Mouse (Mus musculus) gastrocnemius, adult 8-10 months (tissue): ENCODE data around the gene Acot7. TPM values are rescaled to one million over a fixed set of nuclear protein-coding genes. Genes with fewer than 3 reads are reported as not detected.
"Not testable (repeated sequence)": the region's sequence is repeated elsewhere in the genome, so short reads cannot be mapped to it uniquely, and the experiment has no call there.

Source experiments
- DNase-seq, 2 experiments: peaks; one replicate each; pipeline ENCODE4 v3.0.0; 2022; ENCODE audit warnings: low spot score in 2 of 2
- total RNA-seq, 4 experiments: library from RNA; stranded (reverse); gene quantifications; 2 replicates each; pipeline ENCODE4 v1.2.4; 2022

Acot7 gene
- total RNA-seq, 4 experiments from 2014 or later, result 13.8 to 15.9 (median 15.1) TPM

- no peak for DNase-seq
These were observed 25.0 kb downstream of the Acot7 start for GRCm38 (mm10) chr4:152202905-152203304.

DNA sequence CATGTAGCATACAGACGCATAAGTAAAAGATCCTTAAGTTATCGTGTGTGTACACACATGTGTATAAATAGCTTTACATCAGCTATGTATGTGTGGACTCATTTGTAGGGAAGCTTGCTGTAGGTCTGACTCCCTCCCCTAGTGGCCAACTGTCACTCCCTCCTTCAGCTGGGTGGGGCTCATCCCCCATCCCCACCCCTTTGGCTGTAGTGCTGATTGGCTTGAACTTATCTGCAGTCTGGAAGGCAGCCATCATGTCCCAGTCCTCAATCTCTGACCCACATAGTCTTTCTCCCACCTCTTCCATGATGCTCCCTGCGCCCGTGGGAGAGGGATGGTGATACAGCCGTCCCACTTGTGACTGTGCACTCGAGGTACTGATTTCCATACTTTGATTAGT, 26.7 kb downstream of the Acot7 start:
- no peak for DNase-seq

DNA sequence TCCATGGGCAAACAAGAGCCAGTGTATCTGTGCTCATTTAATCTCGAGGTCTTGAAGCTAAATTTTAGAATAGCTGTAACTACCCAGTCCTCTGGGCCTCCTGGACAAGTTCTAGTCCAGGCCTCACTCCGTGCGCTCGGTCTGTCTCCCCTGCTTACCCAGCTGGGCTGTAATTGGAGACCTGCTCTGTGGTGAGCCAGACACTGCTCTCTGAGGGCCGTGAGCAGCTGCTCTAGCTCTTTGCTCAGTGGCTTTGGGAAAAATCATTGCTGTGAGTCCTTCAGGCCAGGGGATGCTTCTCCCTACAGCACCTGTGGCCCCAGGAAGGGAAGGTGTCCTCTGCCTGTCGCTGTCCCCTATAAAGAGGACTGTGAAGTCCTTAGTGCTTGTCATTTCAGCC, 28.3 kb downstream of the Acot7 start:
- no peak for DNase-seq

DNA sequence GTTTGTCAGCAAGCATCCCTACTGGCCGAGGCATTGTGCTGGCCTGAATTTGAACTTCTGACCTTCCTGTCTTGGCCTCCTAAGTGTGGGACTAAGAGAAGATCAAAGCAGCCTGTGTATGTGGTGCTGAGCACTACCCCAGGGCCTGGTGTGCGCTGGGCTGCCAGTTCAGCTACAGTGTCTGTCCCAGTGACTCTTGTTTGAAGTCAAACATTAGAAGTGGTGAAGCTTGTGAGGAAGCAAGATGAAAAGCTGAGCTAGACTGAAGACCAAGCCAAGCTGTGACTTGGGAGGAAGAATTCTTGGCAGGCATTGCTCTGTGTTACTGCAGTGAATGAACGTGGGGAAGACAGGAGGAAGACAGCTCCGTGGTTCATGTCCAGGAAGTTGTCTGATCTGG, 31.7 kb downstream of the Acot7 start:
- DNase-seq, result no peak

DNA sequence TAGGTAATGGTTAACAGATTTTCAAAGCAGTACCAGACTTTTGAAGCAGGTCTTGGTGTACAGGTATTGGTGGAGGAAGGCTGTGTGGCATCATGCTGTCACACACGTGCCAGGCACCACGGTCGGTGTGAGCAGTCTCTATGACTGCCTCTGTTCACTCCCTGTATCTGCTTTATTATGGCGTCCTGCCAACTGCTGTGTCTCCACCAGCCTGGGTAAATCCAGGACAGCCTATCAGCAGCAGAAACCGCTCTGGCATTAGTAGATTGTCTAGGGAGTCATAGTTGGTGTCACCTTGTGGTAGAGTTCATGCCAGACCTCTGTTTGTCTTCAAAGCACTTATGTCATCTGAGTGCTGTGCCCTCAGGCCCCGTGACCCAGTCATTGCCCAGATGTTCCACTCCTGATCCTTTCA, 34.2 kb downstream of the Acot7 start:
- no peak for DNase-seq

DNA sequence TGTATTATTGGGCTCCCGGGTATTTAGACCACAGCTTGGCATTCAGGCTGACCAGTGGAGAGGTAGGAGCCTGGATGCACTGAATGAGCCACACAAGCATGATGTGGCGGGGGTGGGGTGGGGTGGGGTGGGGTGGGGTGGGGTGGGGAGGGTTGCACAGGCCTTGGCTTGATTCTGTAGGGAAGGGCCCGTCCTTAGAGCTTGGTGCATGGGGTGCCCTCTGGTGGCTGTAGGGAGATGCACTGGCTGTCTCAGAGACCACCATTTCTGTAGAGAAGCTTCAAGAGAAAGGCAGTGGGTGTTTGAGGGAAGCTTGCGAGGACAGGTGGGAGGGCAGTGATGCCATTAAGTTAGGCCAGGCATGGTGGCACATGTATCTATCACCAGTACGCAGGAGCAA, 34.6 kb downstream of the Acot7 start:
- peak; percentile 23 to 54 for DNase-seq

GRCm38 (mm10) chr4:152212974-152213373, 35.0 kb downstream of the Acot7 start:
- no peak for DNase-seq

- peak; percentile 77 to 79 for DNase-seq
These were observed 36.0 kb downstream of the Acot7 start for GRCm38 (mm10) chr4:152213760-152214480.

DNA sequence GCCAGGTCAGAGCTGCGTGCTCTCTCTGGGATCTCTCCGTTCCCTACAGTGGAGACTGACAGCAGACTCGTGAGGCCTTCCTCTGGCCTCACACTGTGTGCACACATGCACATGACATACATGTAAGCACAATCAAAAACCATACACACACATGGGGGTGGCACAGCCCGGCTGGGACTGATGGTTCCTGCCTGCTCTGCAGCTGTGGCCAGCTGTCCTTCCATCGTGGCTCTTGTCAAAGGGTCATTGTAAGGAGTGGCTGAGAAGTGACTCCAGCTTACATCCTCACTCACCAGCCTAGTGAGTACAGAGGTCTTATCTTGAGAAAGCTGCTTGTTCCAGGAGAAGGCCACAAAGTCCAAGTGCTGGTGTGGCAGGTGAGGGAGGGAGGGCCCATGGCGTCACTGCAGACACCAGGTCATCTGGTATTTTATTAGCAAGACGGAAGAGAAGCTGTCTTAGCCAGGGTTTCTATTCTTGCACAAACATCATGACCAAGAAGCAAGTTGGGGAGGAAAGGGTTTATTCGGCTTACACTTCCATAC, 37.0 kb downstream of the Acot7 start:
- no peak for DNase-seq

DNA sequence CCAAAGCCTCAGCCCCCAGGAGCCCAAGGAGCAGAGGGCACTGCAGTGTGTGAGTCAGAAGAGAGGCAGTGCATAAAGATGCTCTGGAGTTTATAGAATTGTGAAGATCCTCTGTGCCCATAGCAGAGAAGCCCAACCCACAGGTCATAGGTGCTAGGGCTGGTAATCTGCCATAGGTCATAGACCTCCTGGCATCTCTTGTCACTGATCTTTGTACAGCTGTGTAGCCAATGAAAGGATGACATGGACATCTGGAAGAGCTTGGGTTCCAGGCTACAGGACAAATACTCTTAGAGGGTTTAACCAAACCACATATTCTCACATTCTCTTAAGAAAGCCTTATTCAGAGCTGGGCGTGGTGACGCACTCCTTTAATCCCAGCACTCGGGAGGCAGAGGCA, 41.7 kb downstream of the Acot7 start:
- no peak for DNase-seq

DNA sequence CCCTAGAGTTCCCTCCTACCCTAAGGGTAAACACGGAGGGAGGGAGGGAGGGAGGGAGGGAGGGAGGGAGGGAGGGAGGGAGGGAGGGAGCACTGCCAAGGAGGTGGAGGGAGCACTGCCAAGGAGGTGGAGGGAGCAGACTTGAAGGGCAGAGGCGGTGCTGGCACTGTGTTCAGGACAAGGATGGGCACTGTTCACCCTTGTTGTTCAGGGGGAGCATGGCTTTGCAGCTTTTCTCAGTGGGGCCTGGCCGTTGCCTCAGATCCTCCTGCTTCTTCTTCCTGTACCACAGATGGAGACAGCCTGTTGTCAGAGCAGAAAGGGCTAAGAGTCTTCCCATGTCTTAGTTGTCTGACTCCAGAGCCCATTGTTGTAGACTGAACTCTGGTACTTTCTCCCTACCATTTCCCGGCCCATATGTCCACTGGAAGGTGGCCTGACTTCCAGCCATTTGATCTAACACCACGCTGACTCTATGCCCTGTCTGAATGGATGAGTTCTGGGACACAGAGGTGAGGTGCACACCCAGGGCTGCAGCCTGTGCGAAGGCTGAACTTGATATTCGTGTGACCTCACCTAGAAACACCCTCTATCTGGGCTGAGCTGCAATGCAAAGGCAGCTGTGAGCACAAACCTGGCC, 43.0 kb downstream of the Acot7 start:
- DNase-seq, result no peak

- DNase-seq, result no peak
These were observed 43.5 kb downstream of the Acot7 start for GRCm38 (mm10) chr4:152221411-152221887.

GRCm38 (mm10) chr4:152222111-152222510, 44.2 kb downstream of the Acot7 start:
- no peak for DNase-seq

DNA sequence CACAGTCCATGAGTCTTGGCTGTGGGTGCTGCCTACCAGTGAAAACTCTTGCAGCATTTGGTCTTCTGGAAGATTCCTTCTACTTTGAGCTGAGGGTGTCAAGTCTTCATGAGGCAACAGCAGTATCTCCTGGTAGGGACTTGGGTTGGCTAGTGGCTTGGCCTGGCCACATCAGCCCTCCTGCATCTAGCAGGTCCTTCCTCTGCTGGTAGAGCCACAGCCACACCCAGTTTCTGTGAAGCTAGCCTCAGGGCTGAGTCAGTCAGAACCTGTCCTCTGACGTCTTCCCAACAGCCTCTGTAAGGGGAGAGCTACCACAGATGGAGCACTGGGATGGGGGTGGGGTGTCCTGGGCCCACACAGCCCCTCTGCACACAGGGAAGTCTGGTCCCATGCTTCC, 44.6 kb downstream of the Acot7 start:
- DNase-seq, result no peak

- no peak for DNase-seq
These were observed 46.2 kb downstream of the Acot7 start for GRCm38 (mm10) chr4:152224156-152224555.

DNA sequence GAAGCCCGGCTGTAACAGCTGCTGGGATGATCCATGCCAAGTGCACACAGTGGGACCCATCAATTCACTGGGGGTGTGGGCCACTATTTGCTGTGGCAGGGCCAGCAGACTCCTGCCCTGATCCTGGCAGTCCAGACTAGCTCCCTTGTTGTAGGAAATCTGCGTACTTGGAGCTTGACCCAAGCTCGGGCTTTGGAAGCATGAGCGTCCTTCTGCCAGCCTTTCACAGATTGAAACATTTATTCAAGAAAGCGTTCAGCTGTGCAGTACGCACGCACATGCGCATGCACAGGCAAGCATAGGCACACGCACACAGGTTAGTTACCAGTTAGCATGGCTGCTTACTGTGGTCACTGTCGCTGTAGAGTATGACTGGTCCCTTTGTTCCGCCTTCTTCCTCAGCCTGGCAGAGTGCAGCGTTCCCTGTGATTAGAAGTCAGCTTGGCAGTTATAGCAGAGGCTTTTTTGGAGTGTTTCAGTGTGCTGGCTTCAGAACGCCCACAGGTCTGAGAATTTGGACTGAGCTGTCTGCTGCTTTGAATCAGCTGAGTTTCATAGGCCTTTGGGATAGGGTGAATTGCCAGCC, 49.1 kb downstream of the Acot7 start:
- no peak for DNase-seq

DNA sequence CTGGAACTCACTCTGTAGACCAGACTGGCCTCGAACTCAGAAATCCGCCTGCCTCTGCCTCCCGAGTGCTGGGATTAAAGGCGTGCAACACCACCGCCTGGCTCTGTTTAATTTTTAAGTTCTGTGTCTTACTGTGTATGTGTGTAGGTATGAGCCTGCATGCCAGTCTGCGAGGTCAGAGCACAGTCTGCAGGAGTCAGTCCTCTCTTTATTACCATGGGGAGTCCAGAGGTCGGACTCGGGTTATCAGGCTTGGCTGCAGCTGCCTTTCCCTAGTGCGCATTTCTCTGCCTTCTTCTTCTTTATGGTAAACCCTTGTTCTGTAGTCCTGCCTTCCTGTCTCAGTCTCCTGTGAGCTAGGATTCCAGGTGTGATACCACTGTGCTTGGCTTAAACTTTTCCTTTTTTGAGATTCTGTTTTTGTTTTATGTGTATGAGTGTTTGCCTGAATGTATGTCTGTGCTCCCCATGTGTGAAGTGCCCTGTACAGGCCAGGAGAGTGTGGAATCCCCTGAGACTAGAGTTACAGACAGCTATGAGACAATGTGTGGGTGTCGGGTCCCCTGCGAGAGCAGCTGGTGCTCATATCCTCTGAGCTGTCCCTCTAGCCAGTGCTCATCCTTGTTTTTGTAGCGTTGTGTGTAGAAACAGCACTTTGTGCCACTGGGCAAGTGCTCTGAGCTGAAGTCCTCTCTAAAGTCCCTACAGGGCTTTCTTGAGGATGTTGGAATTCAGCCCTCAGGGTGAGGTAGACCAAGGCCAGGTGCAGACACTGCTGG, 50.0 kb downstream of the Acot7 start:
- no peak for DNase-seq

DNA sequence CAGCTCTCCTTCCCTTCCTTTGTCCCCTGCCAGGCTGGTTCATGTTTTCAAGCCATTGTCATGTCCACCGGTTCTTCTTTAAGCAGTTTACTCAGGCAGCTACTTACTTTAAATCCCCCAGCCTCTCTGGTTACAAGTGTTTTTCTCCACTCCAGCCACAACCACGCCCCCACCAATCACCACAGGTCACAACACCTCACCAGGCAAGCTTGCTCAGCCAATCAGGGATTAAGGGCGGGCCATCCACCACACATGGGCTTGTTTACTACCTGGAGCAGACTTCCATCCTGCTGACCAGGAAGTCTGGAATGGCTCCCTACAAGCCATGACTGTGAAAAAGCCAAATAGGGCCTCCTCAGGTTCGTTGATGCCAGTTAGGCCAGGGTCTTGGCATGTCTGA, 52.4 kb downstream of the Acot7 start:
- DNase-seq, result not testable (repeated sequence)

- DNase-seq, result no peak
These were observed 53.4 kb downstream of the Acot7 start for GRCm38 (mm10) chr4:152231326-152231725.

GRCm38 (mm10) chr4:152232411-152232903, 54.5 kb downstream of the Acot7 start:
- DNase-seq, result no peak

DNA sequence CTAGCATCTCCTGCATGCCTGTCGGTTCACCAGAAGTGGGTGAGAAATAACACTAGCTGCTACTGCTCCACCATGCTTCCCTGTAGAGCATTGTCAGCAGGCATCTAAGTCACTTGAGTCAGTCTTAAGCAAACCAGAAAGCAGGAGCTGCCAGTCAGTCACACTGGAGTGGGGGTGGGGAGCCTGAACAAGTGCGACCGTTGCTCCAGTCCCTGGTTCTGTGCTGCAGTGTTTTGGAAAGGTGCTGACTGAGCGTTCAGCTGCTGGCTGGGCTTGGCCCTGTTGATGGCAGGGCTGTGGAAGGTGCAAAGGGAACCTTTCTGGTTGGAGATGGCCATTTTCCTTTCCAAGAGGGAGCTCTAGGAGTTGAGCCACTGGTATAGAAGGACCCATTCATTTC, 62.0 kb downstream of the Acot7 start:
- no peak for DNase-seq
